Mouse (Mus musculus): ENCODE results near the gene Pou4f1. TPM values are rescaled to one million over a fixed set of nuclear protein-coding genes. Genes with fewer than 3 reads are reported as not detected.
A peak's percentile ranks its signal among the peaks of the same experiment; 100 is the strongest.

Pou4f1 gene
- total RNA-seq, 2 experiments from 2014 or later = 2.4 to 2.8 TPM

DNA sequence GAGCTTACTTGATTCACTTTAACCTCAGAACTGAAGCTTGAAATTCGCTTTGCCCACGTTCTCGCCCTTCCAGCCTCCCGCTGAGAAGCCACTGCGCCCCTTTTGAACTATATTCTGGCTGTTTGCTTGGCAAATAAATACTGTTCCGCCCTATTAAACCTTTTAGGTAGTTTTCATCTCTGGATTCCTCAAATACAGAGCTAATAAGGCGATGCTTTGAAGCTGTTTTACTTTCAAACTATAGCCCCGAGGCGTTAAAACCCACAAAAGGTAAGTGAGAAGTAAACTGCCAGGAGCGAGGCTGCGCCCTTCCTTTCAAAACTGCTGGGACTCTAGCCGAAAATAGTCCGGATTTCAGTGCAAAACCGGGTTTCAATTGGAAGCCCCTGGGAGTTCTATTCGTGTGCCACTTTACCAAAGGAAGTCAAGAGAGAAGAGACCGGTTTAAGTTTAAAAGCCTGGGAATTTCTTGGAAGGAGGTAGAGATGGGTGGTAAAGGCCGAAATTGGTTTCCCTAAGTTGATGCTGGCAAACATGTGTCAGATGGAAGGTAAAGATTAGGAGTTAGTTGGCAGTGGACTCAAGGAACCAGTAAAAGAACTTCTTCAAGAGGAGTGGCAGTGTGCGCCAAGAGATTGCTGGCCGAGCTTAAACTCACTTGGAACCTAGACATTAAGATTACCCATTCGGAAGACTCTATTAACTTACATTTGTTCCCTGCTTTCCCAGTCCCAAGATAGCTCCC lies 9.7 kb downstream of the Pou4f1 start:
- DNase-seq (ENCODE audit: low spot score in 2 of 2) = no peak

DNA sequence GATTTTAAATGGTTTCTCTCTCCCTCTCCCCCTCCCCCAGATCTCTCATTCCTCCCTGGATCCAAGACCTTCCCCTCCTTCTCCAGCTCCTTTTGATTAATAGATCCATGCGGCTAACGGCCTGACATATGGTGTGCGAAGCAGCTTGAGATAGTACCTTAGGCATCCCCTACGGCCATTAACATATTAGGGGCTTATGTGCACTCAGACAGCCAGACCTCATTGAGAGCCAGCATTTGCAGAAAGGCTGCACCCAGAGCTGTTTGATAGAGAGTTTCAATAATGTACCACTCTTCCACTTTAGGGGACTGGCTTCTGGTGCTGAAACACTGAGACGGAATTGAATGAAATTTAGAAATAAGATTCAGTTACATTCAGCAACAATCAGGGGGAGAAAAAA lies 10.8 kb downstream of the Pou4f1 start:
- DNase-seq (ENCODE audit: low spot score in 2 of 2) = no peak

DNA sequence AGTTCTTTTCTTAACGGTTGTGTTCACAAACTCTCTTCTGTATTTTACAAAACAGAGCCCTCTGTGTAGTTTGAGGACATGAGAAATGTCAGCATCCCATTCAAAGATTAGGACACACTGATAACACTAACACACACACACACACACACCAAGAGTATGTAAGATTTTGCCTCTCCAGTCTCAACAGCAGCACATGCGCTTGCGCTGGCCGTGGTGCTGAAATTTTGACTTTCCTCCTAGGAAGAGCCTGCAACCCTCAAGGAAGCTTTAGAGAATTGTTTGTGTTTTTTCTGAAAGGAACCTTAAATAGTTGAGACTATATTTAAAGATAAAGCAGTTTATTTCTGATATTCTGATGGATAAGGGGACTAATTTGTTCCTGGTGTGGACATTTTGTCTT lies 14.0 kb downstream of the Pou4f1 start:
- peak; percentile 33 to 79 for DNase-seq (ENCODE audit: low spot score in 2 of 2)

DNA sequence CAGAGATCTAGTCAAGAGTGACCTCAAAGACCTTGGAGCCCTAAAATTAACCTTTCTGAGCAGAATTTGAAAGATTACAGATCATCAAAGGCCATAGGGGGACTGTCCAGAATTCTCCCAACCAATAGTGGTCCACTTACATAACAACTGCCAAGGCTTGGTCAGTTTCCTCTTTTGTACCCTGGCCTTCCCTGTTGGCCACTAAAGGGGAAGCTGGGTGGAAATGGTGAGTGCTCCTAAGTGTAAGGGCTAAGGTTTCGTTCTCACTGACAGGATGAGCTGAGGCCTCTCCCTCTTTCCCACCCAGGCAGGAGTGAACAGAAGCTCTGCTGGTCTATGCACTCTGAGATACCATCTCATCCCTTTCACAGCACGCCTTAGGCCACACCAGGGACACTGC lies 33.5 kb downstream of the Pou4f1 start:
- no peak for DNase-seq (ENCODE audit: low spot score in 2 of 2)

DNA sequence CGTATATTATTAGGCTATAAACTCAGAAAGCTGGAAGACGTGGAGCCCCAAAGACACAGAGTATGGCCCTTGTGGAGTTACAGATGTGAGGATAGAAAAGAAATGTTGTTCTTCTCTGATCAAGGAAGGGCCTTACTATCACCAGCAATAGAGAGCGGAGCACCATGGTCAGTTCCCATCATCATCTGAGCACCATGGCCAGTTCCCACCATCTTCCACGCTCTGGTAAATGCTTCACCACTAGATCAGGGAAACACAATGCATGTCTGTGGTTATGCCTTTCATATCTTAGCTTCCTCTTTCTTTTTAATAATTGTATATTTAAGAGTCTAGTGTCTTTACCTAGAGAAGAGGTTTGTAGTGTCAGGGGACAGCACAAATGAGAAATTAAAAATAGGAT lies 37.0 kb downstream of the Pou4f1 start:
- DNase-seq (ENCODE audit: low spot score in 2 of 2) = no peak

DNA sequence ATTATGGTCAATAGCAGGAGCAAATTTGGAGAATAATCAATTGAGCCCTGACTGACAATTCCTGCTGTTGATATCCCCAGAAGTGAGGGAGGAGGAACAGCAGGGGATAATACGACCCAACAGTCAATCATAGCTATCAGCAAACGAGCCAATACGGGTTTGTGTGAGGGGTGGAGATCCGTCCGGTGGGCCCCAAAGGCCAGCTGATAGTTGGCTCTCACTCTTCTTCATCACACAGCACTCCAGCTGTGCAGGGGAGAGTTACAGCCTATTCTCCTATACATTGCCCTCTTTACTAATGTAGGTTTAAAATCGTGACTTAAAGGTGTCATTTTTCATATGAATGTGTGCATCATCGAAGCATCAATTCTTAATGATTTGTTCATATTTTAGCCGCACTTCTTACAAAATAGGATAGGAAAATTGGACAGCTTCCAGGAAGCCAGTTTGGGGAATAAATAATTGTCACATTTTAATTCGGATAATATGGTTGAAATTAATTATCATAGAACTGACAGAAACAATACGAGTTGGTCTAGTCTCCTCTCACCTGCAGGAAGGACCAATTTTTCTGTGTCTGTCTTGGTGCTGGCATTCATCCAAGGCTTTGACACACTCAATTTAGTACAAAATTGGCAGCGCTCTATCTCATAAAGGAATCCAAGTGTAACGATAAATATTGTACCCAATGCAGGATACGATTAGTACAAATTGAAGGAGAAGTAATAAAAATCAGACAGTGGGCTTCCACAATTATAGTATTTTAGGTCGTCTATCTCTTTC lies 43.9 kb downstream of the Pou4f1 start:
- DNase-seq (ENCODE audit: low spot score in 2 of 2) = no peak

Other genes starting within 250 kb of the Pou4f1 start
- gene Rnf219, start 54.6 kb upstream of the Pou4f1 start, total RNA-seq (2021) = 10 to 100 TPM; 13.1 to 13.3 TPM

All from gastrocnemius, postnatal 4 days (tissue).